Mouse (Mus musculus) mammary gland, adult 2 months (tissue): ENCODE measurements around the gene Gdf15. TPM values are rescaled to one million over a fixed set of nuclear protein-coding genes. Genes with fewer than 3 reads are reported as not detected.

Experiments
- polyA plus RNA-seq: library from polyadenylated mRNA; depleted of rRNA; stranded (reverse); fragments of >200 nt; gene quantifications from 2 replicates; pipeline ENCODE4 v1.2.3, GENCODE M21; 2012; ENCODE audit warnings: low replicate concordance; rRNA removed

The Gdf15 gene
- polyA plus RNA-seq = 1.3 and 4.8 TPM in 2 replicates

DNA sequence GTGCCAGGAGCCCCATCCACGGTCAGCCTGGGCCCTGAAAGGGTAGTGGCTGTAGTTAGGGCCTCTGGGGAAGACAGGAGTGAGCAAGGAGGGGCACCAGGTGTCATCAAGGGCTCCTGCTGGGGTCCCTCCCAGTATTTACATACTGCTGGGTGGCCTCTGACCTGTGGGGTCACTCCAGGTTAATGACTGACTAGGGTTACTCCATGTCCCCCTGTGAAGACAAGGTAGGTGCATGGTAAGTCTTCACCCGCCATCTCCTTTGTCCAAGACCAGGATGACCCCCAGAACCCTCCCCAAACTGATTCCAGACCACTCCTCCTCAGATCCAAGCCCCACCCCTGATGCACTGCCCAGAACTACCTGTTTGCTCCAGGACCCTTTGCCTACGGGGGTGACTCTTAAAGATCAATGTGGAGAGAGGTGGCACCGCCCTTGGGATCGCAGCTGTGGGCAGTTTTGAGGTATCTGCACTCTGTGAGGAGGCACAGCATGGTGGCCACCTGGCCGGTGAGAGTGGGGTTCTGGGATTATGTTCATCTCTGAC, at the start of gene Gdf15:
Gene Gdf15 (minus strand): TSS at position 111 of the 547 bp plus-strand sequence.

DNA sequence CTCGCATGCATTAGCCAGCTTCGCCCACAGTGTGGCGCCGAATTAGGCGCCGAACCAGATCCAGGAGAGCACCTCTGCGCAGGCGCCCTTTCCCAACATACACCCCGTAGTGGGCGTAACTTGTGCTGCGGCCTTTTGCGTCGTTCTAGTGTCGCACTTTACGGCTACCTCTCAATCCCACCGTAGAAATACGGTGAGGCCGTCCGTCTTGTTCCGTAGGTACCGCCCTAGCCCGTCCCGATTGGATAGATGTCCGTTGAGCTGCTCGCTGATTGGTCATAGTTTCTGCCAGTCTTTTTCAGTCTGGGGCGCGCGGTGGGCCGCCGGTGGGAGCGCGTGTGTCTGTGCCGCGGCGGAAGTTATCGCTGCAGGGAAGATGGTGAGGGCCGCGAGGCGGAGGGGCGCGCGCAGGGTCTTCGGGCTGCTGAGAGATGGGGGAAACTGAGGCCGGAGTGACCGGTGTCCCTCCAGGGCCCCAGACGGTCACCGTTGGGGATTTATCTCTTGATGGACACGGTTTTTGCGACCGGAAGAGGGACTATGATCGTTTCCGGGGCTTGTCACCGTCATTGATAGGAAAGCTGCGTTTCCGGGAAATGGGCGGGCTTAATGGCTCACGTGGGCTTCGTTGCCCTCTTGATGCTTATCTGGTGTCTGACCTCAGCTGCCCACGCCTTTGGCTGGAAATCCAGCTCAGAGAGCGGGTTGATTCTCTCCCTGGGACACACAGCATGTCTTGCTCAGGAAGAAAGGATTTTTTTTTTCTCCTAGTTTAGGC, 41.0 kb upstream of the Gdf15 start, which contains the start of gene Lsm4:
Gene Lsm4 (plus strand): TSS at position 170 of the 778 bp plus-strand sequence.

DNA sequence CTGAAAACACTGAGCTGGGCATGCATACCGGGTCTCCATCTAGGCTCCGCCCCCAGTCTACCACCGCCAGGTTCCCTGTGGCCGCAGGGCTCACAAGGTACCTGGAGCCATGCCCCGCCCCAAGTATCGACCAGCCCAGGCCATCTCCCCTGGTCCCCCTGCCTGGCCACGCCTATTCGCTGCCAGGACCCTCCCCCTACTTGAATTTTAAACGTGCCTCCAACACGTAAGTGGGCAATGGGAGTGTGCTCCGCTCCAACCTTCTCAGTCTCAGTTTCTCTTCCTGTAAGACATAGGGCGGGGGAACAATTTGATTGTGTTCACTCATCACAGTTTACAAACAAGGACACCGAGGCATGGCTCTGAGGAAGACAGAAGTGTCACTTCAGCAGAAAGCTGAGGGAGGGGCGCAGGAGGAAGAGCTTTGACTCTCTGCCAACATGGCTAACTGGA, 28.0 kb upstream of the Gdf15 start, which contains the start of gene Pgpep1:
Gene Pgpep1 (minus strand): TSS at position 116 of the 453 bp plus-strand sequence.

GRCm38 (mm10) chr8:70615894-70616293, 16.4 kb downstream of the Gdf15 start, which contains the start of gene Lrrc25:
Gene Lrrc25, plus strand, starts transcription at chr8:70616155.

GRCm38 (mm10) chr8:70608749-70609367, 23.4 kb downstream of the Gdf15 start, which contains the start of gene Ssbp4:
Gene Ssbp4, minus strand, starts transcription at chr8:70608872.

DNA sequence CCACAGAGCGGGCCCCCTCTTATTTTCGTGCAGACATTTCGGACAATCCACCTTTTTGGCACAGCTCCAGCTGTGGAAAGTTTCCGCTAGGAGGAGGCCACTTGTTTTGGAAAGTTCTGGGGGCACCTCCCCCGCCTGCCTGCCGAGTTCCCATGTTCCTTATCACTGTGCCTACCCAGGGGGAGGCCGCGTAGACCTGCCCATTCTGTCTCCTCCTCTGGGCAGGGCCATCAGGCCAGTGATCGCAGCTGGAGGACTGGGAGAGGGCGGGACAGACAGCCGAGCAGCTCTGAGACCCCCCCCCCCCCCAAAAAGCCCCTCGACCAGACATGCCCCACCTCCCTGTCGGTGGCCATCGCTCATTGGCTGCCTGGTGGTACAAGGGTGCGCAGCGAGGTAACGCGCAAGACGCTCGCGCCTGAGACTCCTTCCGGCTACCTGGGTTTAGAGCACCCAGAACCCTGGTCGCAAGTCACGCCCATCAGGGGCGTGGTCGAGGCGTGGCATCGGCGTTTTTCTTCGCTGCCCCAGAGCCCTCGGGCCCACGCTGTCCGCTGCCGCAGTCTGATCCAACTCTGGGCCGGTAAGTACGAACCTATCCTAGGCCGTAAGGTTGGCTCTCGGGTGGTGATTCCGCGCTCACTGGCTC, 38.2 kb downstream of the Gdf15 start, which contains the start of gene Isyna1:
Gene Isyna1 (plus strand): TSS at position 413 of the 649 bp plus-strand sequence.

Other genes starting within 250 kb of the Gdf15 start
- gene Crtc1, start 192.9 kb downstream of the Gdf15 start, polyA plus RNA-seq = 22.9 and 36.9 TPM in 2 replicates
- 53.4 and 80.6 TPM in 2 replicates for gene Klhl26, start 155.5 kb downstream of the Gdf15 start, polyA plus RNA-seq
- 0.42 and 0.50 TPM in 2 replicates for gene Tmem59l, start 145.1 kb downstream of the Gdf15 start, polyA plus RNA-seq
- 5.2 and 5.7 TPM in 2 replicates for gene Crlf1, start 139.3 kb downstream of the Gdf15 start, polyA plus RNA-seq
- gene Rex1bd, start 125.7 kb downstream of the Gdf15 start, polyA plus RNA-seq = 240 and 366 TPM in 2 replicates
- 371 and 768 TPM in 2 replicates for gene Uba52, start 121.7 kb downstream of the Gdf15 start, polyA plus RNA-seq
- 331 and 487 TPM in 2 replicates for gene Fkbp8, start 104.7 kb downstream of the Gdf15 start, polyA plus RNA-seq
- gene Kxd1, start 104.5 kb downstream of the Gdf15 start, polyA plus RNA-seq = 82.7 and 119 TPM in 2 replicates
- gene Ell, start 93.0 kb downstream of the Gdf15 start, polyA plus RNA-seq = 29.0 and 40.3 TPM in 2 replicates
- 107 and 194 TPM in 2 replicates for gene Isyna1, start 38.1 kb downstream of the Gdf15 start, polyA plus RNA-seq
- 143 and 413 TPM in 2 replicates for gene Ssbp4, start 23.6 kb downstream of the Gdf15 start, polyA plus RNA-seq
- gene Lrrc25, start 16.3 kb downstream of the Gdf15 start, polyA plus RNA-seq = 23.8 and 34.0 TPM in 2 replicates
- 36.5 and 50.6 TPM in 2 replicates for gene Pgpep1, start 27.9 kb upstream of the Gdf15 start, polyA plus RNA-seq
- 62.1 and 102 TPM in 2 replicates for gene Lsm4, start 40.8 kb upstream of the Gdf15 start, polyA plus RNA-seq
- 185 and 938 TPM in 2 replicates for gene Jund, start 66.5 kb upstream of the Gdf15 start, polyA plus RNA-seq
- 0.03 and 0.04 TPM in 2 replicates for gene Iqcn, start 71.0 kb upstream of the Gdf15 start, polyA plus RNA-seq
- 0.20 and 0.50 TPM in 2 replicates for gene Gm3336, start 86.1 kb upstream of the Gdf15 start, polyA plus RNA-seq
- gene Pde4c, start 91.3 kb upstream of the Gdf15 start, polyA plus RNA-seq = 5.5 and 6.5 TPM in 2 replicates
- 32.7 and 43.5 TPM in 2 replicates for gene Rab3a, start 122.2 kb upstream of the Gdf15 start, polyA plus RNA-seq
- 69.3 and 175 TPM in 2 replicates for gene Mpv17l2, start 128.5 kb upstream of the Gdf15 start, polyA plus RNA-seq
- 149 and 256 TPM in 2 replicates for gene Pik3r2, start 144.3 kb upstream of the Gdf15 start, polyA plus RNA-seq
- gene Mast3, start 172.6 kb upstream of the Gdf15 start, polyA plus RNA-seq = 90.3 and 270 TPM in 2 replicates
- gene Il12rb1, start 176.0 kb upstream of the Gdf15 start, polyA plus RNA-seq = 2.4 and 4.3 TPM in 2 replicates
- gene Arrdc2, start 207.3 kb upstream of the Gdf15 start, polyA plus RNA-seq = 47.5 and 97.3 TPM in 2 replicates
- 12.7 and 19.0 TPM in 2 replicates for gene Kcnn1, start 230.8 kb upstream of the Gdf15 start, polyA plus RNA-seq
- 38.1 and 57.1 TPM in 2 replicates for gene Ccdc124, start 241.5 kb upstream of the Gdf15 start, polyA plus RNA-seq